Mouse (Mus musculus) layer of hippocampus, adult 18-20 months (tissue): ENCODE data around the gene Tmcc1. TPM values are rescaled to one million over a fixed set of nuclear protein-coding genes. Genes with fewer than 3 reads are reported as not detected.
A peak's percentile ranks its signal among the peaks of the same experiment; 100 is the strongest.
"Not testable (repeated sequence)": the region's sequence is repeated elsewhere in the genome, so short reads cannot be mapped to it uniquely, and the experiment has no call there.

Experiments used
- DNase-seq, 2 experiments: peaks; one replicate each; pipeline ENCODE4 v3.0.0; 2022; ENCODE audit warnings: low spot score in 2 of 2
- long read RNA-seq: library from polyadenylated mRNA; stranded (forward); transcript quantifications from one replicate; pipeline ENCODE4 v2.0.0, GENCODE M21; 2021
- total RNA-seq, 2 experiments: library from RNA; stranded (reverse); gene quantifications; 2 replicates each; pipeline ENCODE4 v1.2.3; 2021

Tmcc1 gene
- 10 to 100 TPM; 82.0 to 91.7 TPM for total RNA-seq
- long read RNA-seq, full-length matches to known transcripts = 15 of 21 reads
- long read RNA-seq, partial matches to known transcripts = 3 of 21 reads
- long read RNA-seq, other reads (novel, unspliced or antisense) = 3 of 21 reads

- DNase-seq = peak; percentile 98 to 99
These were observed at the start of gene Tmcc1 for GRCm38 (mm10) chr6:116193394-116194393. Tmcc1 (minus strand) TSS chr6:116193486.

GRCm38 (mm10) chr6:116240371-116240770 lies 47.1 kb upstream of the Tmcc1 start:
- no peak for DNase-seq

GRCm38 (mm10) chr6:116238083-116238482 lies 44.8 kb upstream of the Tmcc1 start:
- DNase-seq = peak in 1 of 2 experiments; percentile 31

GRCm38 (mm10) chr6:116235336-116235735 lies 42.0 kb upstream of the Tmcc1 start:
- DNase-seq = no peak

- not testable (repeated sequence) for DNase-seq
These were observed 41.5 kb upstream of the Tmcc1 start for GRCm38 (mm10) chr6:116234821-116235220.

GRCm38 (mm10) chr6:116228785-116229525 lies 35.7 kb upstream of the Tmcc1 start:
- peak; percentile 64 to 88 for DNase-seq

DNA sequence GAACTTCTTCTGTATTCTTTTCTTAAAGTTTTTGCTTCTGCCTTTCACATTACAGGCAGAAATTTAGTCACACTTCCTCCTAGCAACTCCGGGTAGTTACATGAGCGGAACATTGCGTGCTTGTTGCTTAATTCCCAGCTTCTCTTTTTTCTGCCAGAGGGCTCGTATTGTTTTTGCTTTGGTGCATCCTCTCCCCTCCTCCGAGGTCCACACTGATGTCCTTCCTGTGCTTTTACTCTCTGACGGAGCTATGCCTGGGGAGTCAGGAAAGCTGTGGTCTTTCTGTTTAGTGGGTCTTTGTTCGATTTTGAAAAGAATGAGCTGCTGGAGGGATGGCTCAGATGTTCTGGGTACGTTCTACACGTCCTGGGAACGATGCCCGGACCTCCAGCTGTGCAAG lies 34.5 kb upstream of the Tmcc1 start:
- peak in 1 of 2 experiments; percentile 35 for DNase-seq

- DNase-seq = peak; percentile 91 to 97
These were observed 14.6 kb upstream of the Tmcc1 start, which contains the start of gene Washc2 for GRCm38 (mm10) chr6:116207729-116208534. Washc2 (plus strand) TSS chr6:116208038.

GRCm38 (mm10) chr6:116199682-116200081 lies 6.4 kb upstream of the Tmcc1 start:
- DNase-seq = no peak

GRCm38 (mm10) chr6:116198173-116198572 lies 4.9 kb upstream of the Tmcc1 start:
- peak in 1 of 2 experiments; percentile 48 for DNase-seq

- no peak for DNase-seq
These were observed 2.5 kb upstream of the Tmcc1 start for GRCm38 (mm10) chr6:116195811-116196210.

DNA sequence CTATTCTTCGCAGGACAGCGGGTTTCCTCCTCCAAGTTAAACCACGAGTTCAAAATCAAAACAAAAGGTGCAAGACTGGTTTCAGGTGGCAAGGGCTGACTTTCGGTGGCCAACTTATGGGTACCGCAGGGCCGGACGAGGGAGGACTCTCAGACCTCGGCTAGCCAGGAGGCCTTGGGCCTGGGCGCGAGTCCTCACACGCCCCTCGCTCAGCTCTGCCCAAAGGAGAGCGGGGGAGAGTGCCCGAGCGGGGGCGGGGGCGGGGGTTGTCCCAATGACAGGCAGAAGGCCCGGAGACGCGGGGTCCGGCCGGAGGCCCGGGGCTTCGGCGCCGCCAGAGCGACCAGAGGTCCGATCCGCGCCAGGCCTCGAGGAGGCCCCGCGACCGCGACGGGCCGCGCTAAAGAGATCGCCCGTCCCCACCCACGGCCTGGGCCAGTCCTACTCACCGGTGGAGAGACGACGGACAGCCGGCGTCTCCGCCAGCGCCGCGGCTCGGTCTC lies 426 bp downstream of the Tmcc1 start:
- DNase-seq = peak in 1 of 2 experiments; percentile 21

DNA sequence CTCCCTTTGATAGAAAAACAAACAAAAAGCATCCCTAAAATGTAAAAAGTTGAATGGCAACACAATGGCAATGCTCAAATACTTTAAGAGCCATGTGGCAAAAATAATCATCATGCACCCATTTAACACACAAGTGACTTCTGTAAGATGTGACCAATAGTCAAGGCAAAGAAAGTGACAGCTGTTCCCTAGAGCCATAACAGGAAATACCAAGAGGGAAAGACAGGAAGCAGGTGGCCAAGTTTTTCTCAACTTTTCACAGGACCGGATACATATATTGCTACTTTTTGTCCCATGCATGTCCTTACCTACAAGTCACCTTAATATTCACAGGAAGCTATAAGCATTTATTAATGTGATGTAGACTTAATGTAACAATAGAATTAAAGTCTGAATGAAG lies 3.9 kb downstream of the Tmcc1 start:
- DNase-seq = no peak

DNA sequence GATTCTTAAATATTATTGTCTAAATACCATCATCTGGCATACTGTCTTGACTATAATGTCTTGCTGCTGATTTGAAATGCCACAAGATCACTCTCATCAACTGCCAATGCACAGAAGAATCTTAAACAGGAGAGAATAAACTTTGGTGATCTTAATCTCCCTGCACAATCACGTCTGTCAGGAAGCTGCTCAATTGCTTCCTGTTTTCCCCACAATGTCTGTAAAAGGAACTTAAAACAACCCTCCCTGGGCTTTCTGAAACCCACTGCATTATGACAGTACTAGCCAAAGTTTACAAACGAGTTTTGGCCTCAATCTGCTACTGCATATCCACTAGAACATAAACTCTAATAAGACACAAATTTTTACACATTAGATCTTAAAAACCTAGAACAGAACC lies 6.8 kb downstream of the Tmcc1 start:
- no peak for DNase-seq

DNA sequence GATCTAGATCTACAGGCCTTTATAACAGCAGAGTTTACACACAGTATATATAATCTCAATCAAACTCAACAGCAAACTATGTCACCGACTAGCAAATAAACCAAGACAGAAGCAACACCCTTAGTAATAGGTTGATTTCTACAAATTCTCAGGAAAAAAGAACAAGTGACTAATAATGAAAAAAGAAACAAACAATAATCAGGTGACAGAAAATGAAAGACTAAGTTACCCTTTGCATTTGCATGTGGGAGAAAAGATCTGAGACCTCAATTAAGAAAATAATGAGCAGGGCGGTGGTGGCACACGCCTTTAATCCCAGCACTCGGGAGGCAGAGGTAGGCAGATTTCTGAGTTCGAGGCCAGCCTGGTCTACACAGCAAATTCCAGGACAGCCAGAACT lies 9.8 kb downstream of the Tmcc1 start:
- DNase-seq = no peak

DNA sequence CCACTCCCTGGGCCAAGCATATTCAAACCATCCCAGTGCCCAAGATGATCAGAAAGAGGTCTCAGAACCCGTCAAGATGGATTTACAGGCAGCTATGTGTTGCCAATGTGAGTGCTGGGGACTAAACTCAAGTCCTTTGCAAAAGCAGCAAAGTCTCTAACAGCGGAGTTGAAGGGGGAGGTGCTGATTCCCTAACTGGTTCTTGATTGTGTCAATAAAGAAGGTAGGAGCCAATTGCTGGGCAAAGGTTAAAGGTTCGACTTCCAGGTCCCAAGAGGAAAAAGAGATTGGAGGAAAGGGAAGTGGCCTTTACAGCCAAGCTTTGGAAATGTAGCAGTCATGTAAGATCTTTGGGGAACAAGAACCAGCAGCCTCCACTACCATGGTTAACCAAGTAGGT lies 12.6 kb downstream of the Tmcc1 start:
- no peak for DNase-seq

DNA sequence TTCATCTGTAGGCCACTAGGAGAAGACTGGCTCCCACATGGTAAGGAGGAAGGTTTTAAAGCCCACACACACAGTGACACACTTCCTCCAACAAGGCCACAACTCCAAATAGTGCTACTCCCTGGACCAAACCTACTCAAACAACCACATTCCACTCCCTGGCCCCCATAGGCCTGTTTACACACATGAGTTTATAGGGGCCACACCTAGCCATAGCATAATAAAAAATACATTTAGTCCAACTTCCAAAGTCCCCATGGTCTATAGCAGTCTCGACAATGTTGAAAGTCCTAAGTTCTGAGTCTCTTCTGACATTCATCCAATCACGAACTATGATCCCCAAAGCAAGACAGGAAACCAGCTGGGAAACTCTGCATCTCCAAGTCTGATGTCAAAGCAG lies 14.9 kb downstream of the Tmcc1 start:
- DNase-seq = no peak

- DNase-seq = not testable (repeated sequence)
These were observed 19.7 kb downstream of the Tmcc1 start for GRCm38 (mm10) chr6:116173511-116174099.

GRCm38 (mm10) chr6:116166383-116166782 lies 26.9 kb downstream of the Tmcc1 start:
- no peak for DNase-seq
